Mouse (Mus musculus): ENCODE measurements around the gene Gm17349.
A peak's percentile ranks its signal among the peaks of the same experiment; 100 is the strongest.

The Gm17349 gene

GRCm38 (mm10) chr15:99658437-99658836, 46.9 kb downstream of the Gm17349 start:
- DNase-seq: no peak

GRCm38 (mm10) chr15:99655956-99656355, 49.3 kb downstream of the Gm17349 start:
- no peak for DNase-seq

GRCm38 (mm10) chr15:99653876-99654275, 51.4 kb downstream of the Gm17349 start:
- no peak for DNase-seq

DNA sequence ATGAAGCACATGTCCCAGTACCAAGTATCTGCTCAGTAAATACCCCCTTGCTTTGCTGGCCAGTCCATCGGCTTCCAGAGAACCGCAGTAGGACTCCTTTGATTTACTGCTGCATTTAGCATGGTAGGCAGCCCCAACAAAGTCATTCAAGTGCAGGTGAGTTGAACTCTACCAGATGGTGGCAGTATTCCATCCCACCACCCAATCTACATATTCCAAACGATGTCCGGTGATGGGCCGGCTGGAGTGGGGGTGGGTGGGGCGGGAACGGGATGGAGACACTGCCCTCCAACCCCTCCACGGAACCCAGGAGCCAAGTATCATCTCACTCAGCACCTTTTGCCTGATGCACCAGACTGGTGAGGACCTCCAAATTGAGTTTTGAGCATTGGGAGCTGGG, 52.0 kb downstream of the Gm17349 start:
- DNase-seq: peak; percentile 30
